Mouse (Mus musculus): ENCODE results near the gene Gnai2.

Gnai2 gene

DNA sequence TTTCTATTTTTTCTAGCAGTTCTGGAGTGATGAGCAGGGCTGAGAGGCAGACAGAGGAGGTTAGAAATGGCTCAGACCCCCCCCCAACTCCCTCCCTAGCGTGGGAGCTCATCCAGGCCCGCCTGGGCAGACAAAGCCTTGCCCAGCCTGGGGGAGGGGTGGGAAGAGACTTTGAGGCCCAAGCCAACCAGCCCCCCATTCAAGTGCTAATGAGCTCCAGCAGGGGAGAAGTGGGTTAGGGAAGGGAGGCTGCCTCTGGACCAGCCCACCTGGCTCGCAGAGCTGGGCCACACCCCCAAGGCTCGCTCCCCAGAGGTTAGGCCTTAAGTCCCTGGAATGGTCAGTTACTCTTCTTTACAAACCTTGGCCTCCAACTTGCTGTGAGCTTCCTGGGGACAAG, 4.6 kb downstream of the Gnai2 start:
- DNase-seq (ENCODE audit: low read depth) = no peak

DNA sequence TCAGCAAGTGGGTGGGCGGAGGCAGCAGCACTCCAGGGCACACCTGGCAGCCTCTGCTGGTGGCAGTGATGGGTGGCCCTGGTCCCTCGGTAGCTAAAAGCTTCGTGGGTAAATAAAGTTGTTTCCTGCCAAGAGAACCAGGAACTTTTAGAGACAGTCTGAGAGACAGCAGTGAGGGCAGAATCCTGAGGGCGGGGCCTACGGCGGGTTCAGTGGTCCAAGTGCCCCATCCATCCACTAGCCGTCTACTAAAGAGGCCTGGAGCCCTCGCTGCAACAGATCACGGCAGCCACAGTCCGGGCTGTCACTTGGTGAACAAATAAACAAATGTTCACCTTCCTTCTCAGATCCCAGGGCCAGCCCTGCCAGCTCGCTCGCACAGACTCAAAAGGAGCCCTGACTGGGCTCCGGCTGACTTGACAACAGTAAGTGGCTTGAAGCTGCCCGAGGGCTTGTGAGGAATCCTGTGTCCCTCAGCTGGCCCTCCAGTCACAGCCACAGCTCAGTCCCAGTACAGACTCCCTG, 5.2 kb downstream of the Gnai2 start:
- DNase-seq (ENCODE audit: low read depth) = peak; percentile 69

DNA sequence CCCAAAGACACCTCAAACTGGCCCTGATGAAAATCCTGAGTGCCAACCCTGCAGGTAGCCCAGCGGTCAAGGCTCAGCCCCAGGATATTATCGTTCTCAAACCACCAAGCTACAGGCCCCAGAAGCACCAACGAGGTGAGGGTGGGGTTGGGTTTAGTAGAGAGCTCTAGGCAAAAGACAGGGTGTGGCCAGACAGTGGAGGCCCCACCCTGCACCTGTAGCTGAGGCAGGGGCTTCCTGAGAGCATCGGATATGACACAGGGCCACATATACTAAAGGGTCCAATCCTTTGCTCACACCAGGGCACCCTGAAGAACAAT, 5.8 kb downstream of the Gnai2 start:
- DNase-seq (ENCODE audit: low read depth) = no peak

DNA sequence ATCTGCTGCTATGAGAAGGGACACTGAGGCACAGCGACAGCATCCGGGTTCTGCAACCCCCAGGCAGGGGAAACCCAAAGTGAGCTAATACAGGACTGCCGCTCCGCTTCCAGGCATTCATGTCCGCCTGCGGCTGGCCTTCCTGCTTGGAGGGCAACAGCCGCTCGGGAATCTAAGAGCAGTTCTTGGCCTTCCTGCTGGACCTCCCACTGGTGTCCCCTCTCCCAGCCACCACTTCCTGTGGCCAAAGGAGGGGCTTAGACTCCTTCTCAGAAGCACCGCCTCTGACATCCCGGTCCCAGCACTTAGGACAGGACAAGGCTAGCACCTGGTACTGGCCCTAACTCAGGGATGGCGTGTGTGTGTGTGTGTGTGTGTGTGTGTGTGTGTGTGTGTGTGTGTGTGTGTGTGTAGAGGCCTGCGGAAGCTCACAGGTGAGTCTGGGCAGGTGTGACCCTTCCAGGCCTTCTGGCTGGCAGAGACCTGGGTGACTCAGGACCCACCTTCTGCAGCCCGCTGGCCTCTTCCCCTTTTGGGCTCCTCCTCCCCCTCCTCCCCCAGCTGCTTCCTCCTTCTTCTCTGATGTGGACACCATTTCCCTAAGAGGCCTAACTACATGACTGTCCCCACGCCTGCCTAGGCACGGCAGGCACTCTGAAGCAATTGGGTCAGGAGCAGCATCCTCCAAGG, 6.3 kb downstream of the Gnai2 start:
- DNase-seq (ENCODE audit: low read depth) = no peak

DNA sequence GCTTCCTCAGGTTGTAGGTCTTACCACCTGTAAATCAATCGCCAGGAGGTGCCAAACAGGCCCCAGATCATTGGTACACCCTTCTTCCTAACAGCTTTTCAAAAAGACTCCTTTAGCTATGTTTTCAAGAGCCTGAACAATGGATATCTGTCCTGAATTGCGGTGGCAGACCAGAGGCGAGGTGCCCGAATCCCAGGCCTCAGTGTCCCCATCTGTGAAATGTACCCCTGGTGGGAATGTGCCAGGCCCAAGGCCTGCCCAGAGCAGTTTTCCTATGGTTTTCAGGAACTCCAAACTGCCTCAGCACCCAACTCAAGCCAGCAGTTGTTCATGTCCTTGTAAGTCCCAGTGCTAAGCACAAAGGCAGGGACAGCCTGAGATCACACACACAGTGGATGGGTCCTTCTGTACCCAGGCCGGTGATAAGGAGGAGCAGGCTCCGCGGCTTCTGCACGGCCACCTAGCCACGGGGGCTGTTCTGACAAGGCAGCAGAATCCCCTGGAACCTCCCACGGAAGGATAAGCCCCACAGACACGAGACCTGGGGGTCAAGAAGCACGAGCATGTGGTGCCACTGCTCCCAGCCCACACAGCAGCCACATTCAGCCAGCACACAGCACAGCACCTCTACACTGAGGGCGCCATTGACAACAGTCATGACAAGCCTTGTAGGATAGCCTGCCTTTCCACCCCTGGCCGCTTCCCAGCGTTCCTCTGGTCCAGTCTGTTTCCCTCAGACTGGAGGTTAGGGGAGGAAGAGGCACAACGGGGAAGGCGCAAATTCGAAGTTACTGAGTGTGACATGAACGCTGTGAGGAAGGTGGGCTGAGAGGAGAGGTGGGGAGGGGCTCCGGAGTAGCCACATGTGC, 7.5 kb downstream of the Gnai2 start:
- DNase-seq (ENCODE audit: low read depth) = no peak

DNA sequence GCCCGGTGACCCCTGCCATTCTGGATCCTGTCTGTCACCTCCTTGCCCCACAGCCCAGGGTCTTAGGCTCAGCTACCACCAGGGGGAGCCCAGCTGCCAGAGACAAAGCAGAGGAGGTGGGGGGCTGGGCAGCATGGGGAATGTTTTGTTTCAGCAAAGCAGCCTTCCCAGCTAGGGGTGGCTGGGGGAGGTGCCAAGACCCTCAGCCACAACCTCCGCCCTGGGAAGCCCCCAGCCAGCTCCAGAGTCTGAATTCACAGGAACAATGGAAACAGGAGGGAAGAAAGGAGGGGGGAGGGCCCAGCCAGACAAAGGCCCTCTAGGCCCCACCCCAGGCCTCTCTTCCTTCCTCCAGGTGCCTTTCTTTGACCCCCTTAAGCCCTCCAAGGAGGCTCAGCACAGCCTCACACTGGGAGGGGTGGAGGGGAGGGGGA, 8.3 kb downstream of the Gnai2 start:
- DNase-seq (ENCODE audit: low read depth) = peak; percentile 89

DNA sequence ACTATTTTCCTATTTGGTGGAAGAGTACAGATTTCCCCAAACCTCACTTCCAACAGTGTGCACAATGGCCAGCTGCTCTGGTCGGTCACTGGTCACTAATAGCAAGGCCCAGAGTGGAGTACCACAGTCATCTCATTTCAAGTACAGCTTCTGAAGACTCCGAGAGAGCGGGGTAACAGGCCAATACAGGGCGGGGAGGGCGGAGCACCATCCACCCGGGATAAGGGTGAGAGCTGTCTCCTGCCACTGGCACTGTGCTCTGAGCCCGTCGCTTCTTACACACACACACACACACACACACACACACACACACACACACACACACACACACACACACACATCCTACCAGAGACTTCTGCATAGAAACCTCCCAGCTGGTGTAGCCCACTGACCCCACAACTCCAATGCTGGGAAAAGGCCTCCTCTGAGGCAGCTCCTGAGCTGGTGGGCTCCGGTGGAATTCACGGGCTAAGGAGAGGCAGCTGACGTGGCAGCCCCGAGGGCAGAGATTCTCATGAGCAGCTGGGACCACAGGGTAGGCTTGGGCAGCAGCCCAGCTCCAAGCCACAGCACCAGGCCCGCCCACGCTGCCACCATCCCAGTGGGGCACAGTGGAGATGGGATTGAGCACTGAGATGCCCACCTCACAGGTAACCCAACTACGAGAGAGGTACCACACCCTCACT, 8.9 kb downstream of the Gnai2 start:
- DNase-seq (ENCODE audit: low read depth) = no peak

DNA sequence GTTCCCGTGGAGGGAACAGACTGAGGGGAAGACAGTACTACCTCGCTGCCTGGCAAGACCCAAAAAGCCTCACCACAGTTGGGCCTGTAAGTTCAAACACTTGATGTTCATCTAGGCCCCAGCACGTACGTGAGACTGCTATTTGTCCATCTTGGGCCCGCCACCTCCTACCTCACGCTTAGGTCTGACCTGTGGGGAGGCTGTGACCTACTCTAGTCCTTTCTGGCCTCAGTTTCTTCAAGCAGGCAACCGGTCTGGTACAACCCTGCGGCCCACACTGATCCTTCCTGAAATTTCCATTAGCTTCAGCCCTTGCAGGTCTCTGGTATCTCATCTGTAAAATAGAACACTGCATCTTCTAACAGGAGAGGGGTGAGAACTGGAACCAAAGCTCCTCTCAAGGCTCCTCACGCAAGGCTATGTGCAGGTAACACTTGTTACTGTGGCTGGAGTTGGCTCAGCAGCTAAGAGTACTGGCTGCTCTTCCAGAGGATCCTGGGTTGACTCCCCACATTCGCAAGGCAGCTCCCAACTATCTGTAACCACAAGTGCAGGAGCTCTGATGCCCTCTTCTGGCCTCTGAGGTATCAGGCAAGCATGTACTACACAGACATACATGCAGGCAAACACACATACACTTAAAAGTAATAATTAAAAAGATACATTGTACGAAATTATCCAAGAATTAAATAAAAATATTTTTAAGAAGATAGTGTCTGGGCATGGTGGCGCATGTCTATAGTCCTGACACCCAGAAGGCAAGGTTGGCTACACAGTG, 9.6 kb downstream of the Gnai2 start:
- DNase-seq (ENCODE audit: low read depth) = no peak

DNA sequence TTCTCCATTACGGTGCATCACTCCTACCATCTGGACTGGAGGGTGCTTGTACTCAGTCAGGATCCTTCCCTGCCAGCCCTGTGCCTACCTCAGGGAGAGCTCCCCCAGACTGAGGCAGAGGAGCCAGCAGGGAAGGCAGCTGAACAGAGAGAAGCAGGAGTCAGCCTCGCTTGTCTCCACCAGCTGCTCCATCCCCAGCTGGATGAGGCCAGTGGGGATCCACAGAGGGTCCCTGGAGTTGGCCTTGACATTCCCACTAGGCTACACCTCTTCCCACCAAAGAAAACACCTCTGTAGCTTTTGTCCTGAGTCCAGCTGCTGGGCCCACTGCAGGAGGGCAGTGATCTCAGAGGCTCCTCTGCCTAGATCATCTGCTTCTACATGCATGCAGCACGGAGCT, 10.2 kb downstream of the Gnai2 start:
- no peak for DNase-seq (ENCODE audit: low read depth)

DNA sequence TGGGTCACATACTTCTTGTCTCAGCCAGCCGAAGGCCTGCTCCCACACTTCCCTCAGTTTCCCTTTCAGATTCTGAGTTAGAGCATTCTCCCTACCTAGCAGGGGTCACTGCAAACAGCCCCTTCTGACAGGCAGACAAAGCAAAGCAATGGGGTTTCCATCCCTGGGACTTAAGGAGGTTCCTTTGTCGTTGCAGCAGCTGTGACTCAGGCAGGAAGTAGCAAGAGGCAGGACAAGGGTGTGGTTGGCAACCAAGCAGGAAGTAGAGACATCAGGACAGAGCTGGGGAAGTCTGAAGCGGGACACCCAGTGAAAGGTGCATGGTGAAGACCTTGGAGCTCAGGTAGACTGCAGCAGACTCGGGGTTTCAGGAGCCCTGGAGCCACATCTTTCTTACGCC, 10.6 kb downstream of the Gnai2 start:
- peak; percentile 76 for DNase-seq (ENCODE audit: low read depth)

DNA sequence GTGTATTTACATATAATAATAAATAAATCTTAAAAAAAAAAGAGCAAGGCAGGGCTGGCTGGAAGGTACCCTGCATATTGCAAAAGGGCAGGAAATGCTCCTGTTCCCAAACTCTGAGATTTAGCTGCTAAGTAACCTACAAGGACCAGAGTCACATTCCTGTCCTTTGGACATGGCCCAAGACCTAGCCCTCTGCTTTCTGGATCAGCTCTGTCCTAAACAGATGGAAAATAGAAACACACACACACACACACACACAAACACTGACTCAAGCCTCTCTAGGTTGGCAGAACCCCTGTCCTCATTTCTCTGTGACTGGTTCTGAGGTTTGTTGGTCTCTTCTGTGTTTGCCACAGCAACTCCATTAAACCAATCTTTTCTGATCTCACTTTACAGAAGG, 14.2 kb downstream of the Gnai2 start:
- no peak for DNase-seq (ENCODE audit: low read depth)

DNA sequence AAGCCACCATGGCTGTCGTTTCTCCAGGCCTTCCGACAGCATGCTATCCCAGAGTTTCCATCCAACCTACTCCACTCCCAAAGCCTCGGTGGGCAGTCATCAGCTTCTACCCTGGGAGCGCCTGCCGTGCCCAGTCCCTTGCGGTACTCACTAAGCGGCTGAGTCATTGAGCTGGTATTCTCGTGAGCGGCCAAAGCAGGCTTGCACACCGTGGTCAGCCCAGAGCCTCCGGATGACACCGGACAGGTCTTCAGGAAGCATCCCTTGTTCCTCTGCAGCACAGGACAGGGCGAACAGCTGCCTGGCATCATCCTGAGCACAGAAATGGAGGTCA, 15.7 kb downstream of the Gnai2 start:
- DNase-seq (ENCODE audit: low read depth) = no peak

DNA sequence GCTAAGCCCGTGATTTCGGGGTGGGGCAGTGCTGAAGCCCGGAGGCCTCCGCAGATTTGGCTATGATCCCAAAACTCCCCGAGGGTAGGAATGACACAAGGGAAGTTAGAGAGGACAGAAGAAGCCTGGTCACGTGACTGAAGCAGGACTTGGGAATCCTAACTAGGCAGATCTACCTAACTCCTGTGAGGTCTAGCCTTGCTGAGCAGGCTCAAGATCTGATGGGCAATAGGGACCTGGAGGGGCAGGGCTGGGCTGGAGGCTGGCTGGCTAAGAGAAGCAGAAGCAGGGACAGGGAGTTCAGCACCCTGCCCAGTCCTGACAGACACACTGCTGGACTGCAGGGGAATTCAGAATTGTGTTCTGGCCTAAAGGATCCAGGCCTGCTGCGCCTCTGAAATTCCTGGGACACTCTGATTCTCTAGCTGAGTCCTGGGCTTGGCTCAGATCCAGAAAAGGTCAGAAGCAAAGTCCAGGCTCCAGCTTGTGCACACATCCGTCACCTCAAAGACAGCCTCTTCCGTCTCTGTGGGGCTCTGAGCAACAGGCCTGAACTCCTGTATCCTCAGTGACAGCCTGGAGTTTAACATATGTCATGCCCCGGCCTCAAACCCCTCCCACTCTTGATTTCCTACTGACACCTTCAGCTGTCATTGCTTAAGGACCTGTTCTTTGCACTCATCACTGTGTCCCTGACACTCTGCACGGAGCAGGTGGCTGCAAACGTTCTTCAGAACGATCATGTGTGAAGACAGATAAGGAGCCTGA, 16.2 kb downstream of the Gnai2 start:
- no peak for DNase-seq (ENCODE audit: low read depth)

DNA sequence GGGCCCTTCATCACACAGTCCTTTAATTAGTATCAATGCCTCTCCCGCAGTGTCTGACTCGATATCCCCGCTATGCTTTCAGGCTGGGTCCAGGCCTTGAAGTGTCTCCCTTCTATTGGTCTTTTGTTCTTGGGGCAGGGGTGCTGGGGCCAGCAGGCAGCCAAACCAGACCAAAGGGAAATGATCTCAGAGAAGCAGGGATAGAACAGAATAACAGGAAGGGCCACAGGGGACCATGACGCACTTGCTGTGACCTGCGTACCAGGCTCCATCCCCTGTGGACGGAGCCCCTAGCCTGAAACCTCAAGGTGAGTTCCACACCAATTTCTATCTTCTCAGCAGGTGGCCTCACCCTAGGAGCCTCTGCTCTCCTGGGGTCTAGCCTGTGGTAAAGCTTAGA, 17.1 kb downstream of the Gnai2 start:
- DNase-seq (ENCODE audit: low read depth) = no peak

DNA sequence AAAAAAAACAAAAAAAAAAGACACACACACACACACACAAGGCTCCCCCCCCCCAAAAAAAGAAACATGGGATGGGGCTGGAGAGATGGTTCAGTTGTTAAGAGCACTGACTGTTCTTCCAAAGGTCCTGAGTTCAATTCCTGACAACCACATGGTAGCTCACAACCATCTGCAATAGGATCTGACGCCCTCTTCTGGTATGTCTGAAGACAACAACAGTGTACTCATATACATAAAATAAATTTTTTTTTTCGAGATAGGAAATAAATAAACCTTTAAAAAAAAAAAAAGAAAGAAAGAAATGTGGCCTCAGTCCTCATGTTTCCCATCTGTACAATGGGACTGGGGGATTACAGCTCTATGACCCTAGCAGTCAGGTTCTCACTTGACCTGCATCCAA, 17.7 kb downstream of the Gnai2 start:
- DNase-seq (ENCODE audit: low read depth) = no peak

DNA sequence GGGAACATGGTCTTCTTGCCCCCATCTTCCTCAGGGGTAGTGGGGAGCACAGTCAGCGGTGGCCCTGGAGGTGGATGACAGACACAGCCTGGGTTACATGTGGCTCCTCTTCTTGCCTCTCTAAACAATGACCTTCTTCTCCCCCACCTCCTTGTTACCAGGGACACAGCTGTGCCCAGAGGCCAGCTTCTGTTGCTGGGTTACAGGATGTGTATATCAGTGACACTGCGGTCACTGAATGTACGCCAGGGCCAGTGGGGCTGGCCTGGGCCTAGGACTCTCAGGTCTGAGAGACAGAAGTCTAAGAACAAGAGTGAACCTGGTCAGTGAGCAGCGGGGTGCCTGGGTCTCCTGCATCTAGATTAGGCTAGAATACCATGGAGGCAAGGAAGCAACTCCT, 20.1 kb downstream of the Gnai2 start:
- DNase-seq (ENCODE audit: low read depth) = no peak

DNA sequence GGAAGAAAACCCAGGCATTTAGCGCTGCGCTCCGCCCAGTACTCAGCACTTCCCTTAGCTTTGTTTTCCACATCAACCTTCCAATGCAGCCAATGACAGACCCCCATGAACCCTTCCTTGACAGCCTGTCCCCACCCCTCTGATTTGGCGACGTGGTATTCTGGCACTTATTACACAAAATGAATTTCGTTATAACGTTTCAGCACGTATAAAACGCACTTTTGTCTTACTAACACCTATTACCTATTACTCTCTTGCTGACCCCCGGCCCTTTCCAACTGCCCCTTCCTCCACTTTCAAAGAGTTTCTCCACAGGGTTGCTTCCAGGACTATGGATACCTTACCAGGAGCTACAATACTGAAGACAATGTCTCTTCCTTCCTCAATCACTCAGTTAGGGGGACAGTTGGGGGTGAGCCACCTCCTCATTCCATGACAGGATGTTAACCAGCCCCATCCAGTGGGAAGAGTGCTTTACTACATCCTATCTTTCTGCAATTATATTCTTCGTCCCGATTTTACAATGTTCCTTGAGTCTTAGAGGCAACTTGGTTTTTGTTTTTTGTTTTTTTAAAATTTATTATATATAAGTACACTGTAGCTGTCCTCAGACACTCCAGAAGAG, 22.1 kb downstream of the Gnai2 start:
- no peak for DNase-seq (ENCODE audit: low read depth)

DNA sequence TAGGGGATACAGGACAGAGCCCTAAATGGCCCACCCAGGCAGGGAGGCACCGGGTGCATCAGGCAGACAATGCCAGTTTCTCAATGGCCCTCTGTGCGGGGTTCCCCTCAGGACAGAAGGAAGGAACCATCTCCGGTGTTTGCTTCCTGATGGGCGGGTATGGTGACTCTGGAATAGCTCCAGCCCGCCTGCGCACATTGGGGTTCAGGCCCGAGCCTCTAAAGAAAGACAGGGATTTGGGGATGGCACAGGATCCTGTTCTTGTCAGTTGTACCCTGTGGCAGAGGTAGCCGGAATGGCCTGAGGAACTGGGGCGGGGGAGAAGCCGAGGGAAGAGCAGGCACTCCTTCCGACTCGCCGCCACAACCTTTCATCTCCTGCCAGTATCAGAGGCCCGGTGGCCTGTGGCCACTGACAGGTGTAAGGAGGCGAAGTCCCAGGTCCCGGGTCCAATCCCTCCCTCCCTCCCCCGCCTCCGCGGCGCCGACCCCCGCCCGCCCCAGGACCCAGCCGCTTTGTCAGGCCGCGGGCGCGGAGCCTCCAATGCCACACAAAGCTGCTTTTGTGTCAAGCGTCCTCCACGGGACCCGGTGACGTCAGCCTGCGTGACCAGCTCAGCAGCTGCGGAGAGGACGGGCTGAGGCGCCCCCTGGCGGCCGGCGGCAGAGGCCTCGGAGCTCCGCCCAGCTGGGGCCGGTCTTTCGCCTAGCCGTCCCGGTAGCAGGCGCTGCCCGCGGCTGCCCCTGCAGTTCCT, 22.8 kb downstream of the Gnai2 start:
- DNase-seq (ENCODE audit: low read depth) = peak; percentile 97

DNA sequence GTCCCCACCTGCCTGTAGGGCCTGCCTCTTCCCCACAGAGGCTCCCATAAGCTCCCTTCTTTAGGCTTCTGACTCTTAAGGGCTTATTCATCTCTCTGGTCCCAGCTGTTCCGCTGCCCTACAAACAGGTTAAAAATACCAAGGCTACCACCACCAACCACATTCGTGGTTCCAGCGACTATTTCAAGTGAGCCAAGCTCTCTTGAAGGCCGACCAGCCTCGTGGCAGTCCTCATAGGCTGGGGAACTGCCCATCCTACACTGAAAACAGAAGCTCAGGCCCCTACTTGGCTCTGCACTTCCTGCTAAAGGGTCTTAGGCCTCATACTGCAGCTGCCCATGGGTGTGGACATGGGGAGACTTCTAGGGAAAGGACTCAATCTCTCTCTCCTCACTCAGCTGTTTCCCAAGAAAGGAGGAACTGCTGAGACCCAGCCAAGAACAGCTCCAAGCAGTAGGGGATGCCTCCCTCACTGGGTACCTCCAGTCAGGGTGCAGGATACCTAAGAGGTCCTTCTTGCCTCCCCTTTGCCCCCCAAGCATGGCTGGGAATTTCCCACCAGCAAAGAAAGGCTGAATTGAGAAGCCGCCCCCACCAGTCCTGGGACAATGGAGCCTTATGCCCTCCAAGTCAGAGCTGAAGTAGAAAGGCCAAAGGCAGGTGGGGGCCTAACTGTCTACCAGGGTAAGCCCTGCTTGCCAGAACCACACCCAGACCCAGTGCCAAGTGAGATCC, 23.5 kb downstream of the Gnai2 start:
- no peak for DNase-seq (ENCODE audit: low read depth)

DNA sequence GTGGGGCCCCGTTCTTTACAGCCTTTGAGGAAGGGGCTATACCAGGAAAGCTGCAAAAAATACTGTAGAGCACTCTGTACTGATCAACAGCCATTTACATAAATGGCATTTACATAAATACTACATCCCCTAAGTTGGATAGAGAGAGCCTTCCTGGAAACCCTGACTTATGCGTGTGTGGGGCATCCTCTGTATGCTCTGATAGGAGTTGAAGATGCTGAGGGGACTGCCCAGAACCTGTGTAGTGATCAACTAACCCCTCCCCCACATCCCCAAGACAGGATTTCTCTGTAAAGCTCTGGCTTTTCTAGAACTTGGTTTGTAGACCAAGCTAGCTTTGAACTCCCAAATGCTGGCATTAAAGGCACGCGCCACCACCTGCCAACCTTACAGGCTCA, 25.7 kb downstream of the Gnai2 start:
- no peak for DNase-seq (ENCODE audit: low read depth)

All from naive thymus-derived CD4-positive, alpha-beta T cell, adult 2 months (primary cell).